Mouse (Mus musculus) hindbrain, postnatal 0 days (tissue): ENCODE results near the gene Smarca5. TPM values are rescaled to one million over a fixed set of nuclear protein-coding genes. Genes with fewer than 3 reads are reported as not detected.

Experiments
- ATAC-seq: fragments of 200-750 bp; cut with Nextera tagmentation; 2 replicates; pipeline ENCODE4 v1.8.0; 2017; ENCODE audit warnings: mild to moderate bottlenecking, moderate TSS enrichment, moderate library complexity
- DNase-seq: peaks from one replicate; pipeline ENCODE4 v3.0.0-alpha.2; 2015; ENCODE audit warnings: low spot score
- H3K27ac ChIP-seq: fragments of 300-500 bp; sonication (generic); 2 replicates; pipeline ENCODE4 v1.5.1; 2014; ENCODE audit warnings: mild to moderate bottlenecking
- H3K27me3 ChIP-seq: fragments of 300-500 bp; sonication (generic); 2 replicates; pipeline ENCODE4 v1.6.1; 2014; ENCODE audit warnings: low read length, mixed read lengths; ENCODE audit not compliant: insufficient read depth
- H3K36me3 ChIP-seq: fragments of 300-500 bp; sonication (generic); 2 replicates; pipeline ENCODE4 v1.6.1; 2014; ENCODE audit warnings: low read length, mixed read lengths; ENCODE audit not compliant: insufficient read depth
- H3K4me1 ChIP-seq: fragments of 300-500 bp; sonication (generic); 2 replicates; pipeline ENCODE4 v1.6.1; 2014; ENCODE audit warnings: antibody characterized with exemption, low read length, mixed read lengths; ENCODE audit not compliant: insufficient read depth
- H3K4me2 ChIP-seq: fragments of 300-500 bp; sonication (generic); 2 replicates; pipeline ENCODE4 v1.6.1; 2014; ENCODE audit warnings: low read depth, mild to moderate bottlenecking, low read length, moderate library complexity, mixed read lengths
- H3K4me3 ChIP-seq: fragments of 300-500 bp; sonication (generic); 2 replicates; pipeline ENCODE4 v1.5.1; 2014; ENCODE audit warnings: low read length
- H3K9ac ChIP-seq: fragments of 300-500 bp; sonication (generic); replicated peaks from 2 replicates; pipeline ENCODE4 v1.6.1; 2014; ENCODE audit warnings: mild to moderate bottlenecking, low read length, moderate library complexity, mixed read lengths
- H3K9me3 ChIP-seq: fragments of 300-500 bp; sonication (generic); 2 replicates; pipeline ENCODE4 v1.6.1; 2016; ENCODE audit warnings: low read length, mixed read lengths
- CTCF ChIP-seq: IDR thresholded peaks from 2 replicates; pipeline ENCODE4 v1.5.1; 2016; ENCODE audit warnings: antibody characterized with exemption, control low read depth, low read depth
- WGBS: fragments of 180-500 bp; shearing (Covaris S2); extraction: QIAGEN DNeasy Blood & Tissue Kit; methylation state at CpG from one replicate; pipeline ENCODE4 v1.1.7; 2014; 5-methylcytosine and 5-hydroxymethylcytosine counted together
- polyA plus RNA-seq: library from polyadenylated mRNA; unstranded; fragments of >200 nt; fragmentation: Nextera tagmentation; extraction: Ambion mirVana; gene quantifications from 2 replicates; pipeline ENCODE4 v1.2.1, GENCODE M21; 2015
- total RNA-seq: library from RNA; depleted of rRNA; stranded (reverse); fragments of >200 nt; gene quantifications from 2 replicates; pipeline ENCODE4 v1.2.3, GENCODE M21; 2014

Smarca5 gene
- total and polyA plus RNA-seq, 2 experiments from 2014 or later = 22.6 to 39.7 TPM

DNA sequence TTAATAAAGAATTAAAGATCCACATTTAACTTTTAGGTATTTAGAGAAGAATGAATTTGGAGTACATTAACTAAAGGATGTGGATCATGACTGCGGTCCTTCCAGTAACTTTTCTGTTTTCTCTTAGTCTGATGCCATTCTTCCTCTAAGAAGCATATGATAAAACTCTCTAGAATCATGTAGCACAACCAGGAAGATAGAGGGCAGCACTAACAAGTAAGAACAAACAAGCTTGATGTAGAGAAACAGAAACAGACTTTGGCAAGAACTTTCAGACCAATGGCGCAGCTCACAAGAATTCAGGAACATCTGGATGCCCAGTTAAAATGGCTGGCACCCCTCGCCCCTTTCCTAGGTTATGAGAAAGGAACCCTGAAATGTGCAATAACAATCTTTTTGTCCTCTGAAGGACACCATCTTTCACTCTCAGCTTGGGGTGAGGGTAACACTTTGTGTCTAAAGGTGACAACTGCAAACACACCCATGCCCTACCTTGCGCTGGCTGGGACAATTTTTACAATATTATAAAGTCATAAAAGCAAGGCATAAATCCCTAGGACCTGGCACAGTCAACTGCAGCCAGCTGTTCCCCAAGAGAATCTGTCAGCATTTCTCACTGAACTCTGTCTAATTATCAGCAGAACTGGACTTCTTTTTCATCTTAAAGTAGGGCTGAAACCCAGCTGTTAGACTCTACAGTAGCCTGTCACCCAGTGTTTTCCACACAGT lies 33.6 kb upstream of the Smarca5 start:
- peaks cover 8% of the 10 kb centered on the region; the same call in 1 of the 2 replicates for H3K36me3 ChIP-seq
- no peaks in the 10 kb centered on the region for H3K9me3 ChIP-seq
- H3K4me3 ChIP-seq = no peak overlapping the region
- peak; percentile 71 for DNase-seq
- no peaks in the 10 kb centered on the region for H3K4me1 ChIP-seq
- no peak overlapping the region for H3K27ac ChIP-seq
- 82% methylated on average over 4 of the region's 4 CpGs for WGBS
- no peak overlapping the region for H3K4me2 ChIP-seq
- TF ChIP-seq CTCF = peak; percentile 72
- no peak overlapping the region for H3K9ac ChIP-seq
- no peak for ATAC-seq
- no peaks in the 10 kb centered on the region for H3K27me3 ChIP-seq

DNA sequence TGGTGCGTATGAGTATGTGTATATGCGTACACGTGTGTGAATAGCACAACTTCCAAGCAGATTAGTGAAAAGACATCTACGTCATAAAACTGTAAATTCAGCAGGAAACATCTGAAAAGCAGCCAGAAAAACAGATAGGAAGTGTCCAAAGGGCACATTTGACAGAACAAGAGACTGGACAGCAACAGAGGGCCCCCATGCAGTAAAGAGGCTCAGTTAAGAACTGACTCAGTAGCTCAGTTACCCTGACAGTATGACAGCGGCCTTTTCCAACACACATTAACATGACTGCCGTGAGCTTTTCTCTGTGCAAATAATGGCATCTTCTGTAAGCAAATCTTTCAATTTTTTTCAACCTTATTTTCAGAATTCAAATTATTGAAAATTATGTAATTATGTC lies 29.2 kb upstream of the Smarca5 start:
- no peak overlapping the region for H3K9ac ChIP-seq
- DNase-seq = no peak
- no peak for TF ChIP-seq CTCF
- no peak overlapping the region for H3K4me3 ChIP-seq
- no peak for ATAC-seq
- peaks cover 3% of the 10 kb centered on the region; the same call in 1 of the 2 replicates for H3K36me3 ChIP-seq
- H3K4me2 ChIP-seq = no peak overlapping the region
- H3K4me1 ChIP-seq = no peaks in the 10 kb centered on the region
- H3K9me3 ChIP-seq = no peaks in the 10 kb centered on the region
- H3K27me3 ChIP-seq = no peaks in the 10 kb centered on the region
- no peak overlapping the region for H3K27ac ChIP-seq
- 94% methylated on average over 6 of the region's 6 CpGs for WGBS

- ATAC-seq (peak; percentile 88), DNase-seq (peak; percentile 92)
- peak; percentile 97 for TF ChIP-seq CTCF
- Histone ChIP-seq H3K4me1 (no peaks in the 10 kb centered on the region), H3K36me3 (no peaks in the 10 kb centered on the region), H3K27ac (no peak overlapping the region), H3K4me2 (no peak overlapping the region), H3K27me3 (no peaks in the 10 kb centered on the region), H3K9me3 (no peaks in the 10 kb centered on the region), H3K4me3 (no peak overlapping the region), H3K9ac (no peak overlapping the region)
- whole genome bisulfite sequencing = 31% methylated on average over 9 of the region's 9 CpGs
Observed at GRCm38 (mm10) chr8:80753017-80753715, 13.9 kb upstream of the Smarca5 start.

GRCm38 (mm10) chr8:80752429-80752828 lies 13.1 kb upstream of the Smarca5 start:
- Histone ChIP-seq H3K36me3 (no peaks in the 10 kb centered on the region), H3K9me3 (no peaks in the 10 kb centered on the region), H3K27ac (no peak overlapping the region), H3K9ac (no peak overlapping the region), H3K27me3 (no peaks in the 10 kb centered on the region), H3K4me3 (no peak overlapping the region), H3K4me1 (no peaks in the 10 kb centered on the region), H3K4me2 (no peak overlapping the region)
- TF ChIP-seq CTCF = no peak
- ATAC-seq (no peak), DNase-seq (no peak)
- WGBS = 68% methylated on average over 7 of the region's 7 CpGs

DNA sequence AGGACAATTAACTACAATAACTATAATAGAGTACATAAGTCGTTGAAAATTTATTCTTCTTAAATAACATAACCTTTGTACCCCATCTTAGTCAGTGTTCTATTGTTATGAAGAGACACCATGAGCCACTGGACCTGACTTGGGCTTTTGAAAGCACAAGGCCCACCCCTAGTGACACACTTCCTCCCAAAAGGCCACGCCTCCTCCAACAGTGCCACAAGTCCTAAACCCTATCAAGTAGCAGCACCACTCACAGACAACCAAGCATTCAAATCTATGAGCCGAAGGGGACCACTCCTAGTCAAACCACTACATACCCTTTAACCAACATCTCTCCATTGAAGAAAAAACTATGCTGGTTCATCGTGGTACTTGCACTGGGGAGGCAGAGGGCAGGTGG lies 9.8 kb upstream of the Smarca5 start:
- ATAC-seq (no peak), DNase-seq (no peak)
- Histone ChIP-seq H3K36me3 (no peaks in the 10 kb centered on the region), H3K27ac (no peak overlapping the region), H3K4me3 (no peak overlapping the region), H3K9ac (no peak overlapping the region), H3K4me1 (no peaks in the 10 kb centered on the region), H3K9me3 (no peaks in the 10 kb centered on the region), H3K27me3 (no peaks in the 10 kb centered on the region), H3K4me2 (no peak overlapping the region)
- TF ChIP-seq CTCF = no peak
- 88% methylated on average over 4 of the region's 4 CpGs for WGBS

GRCm38 (mm10) chr8:80739932-80740331 lies 635 bp upstream of the Smarca5 start:
- Histone ChIP-seq H3K4me1 (peaks cover 5% of the 10 kb centered on the region; the same call in 1 of the 2 replicates), H3K27me3 (no peaks in the 10 kb centered on the region), H3K4me3 (peak overlapping the region; percentile 73), H3K27ac (peak overlapping the region; percentile 85), H3K4me2 (peak overlapping the region; percentile 55), H3K9me3 (no peaks in the 10 kb centered on the region), H3K36me3 (peaks cover 4% of the 10 kb centered on the region; the same call in 1 of the 2 replicates), H3K9ac (peak overlapping the region; percentile 51; the same call in 1 of the 2 replicates)
- DNase-seq (no peak), ATAC-seq (peak; percentile 30)
- 15% methylated on average over 14 of the region's 14 CpGs for WGBS
- no peak; the same call in 1 of the 2 replicates for TF ChIP-seq CTCF
